Mouse (Mus musculus): ENCODE data around the gene I830077J02Rik.
A peak's percentile ranks its signal among the peaks of the same experiment; 100 is the strongest.

DNA sequence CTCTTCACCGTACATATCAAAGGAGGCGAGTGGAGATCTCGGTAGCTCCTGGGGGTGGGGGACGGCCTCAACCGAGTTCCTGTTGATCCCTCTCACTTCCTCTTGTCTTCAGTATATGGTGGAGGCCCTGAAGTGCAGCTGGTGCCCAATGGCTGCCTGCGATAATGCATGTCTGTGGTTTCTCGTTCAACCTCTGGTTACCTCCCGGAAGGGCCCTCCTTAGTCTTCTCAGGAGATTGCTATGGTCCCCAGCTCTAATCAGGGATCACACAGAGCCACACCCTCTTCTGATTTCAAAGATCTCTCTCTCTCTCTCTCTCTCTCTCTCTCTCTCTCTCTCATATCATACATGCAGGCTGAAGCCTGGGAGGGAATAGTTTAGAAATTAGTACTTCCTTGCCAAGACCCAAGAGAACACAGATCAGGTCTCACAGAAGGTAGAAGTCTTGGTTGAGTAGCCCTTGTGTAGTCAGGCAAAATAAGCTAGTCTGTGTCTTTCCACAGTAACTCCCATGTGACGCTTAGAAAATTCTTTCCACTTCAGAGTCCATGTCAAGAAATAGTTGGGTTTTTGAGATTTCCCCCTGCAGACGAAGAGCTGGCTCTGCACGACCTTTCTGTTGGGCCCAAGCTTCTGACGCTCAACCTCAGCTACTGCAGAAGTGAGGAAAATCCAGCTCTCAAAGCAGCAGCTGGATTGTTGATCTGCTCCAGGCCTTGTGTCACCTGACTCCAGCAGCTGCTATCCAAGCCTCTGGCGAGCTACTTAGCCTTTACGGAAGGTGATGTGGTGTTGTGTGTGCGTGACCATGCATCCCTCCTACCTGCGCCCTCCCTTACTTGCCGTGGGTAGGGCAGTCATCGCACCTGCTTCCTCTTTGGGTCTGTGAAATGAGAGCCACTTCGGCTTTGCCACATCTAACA is 39.6 kb downstream of the I830077J02Rik start:
- TF ChIP-seq CTCF (IDR thresholded peaks at IDR 0.05; ENCODE audit: low read depth, low read length), result no peak
- no peak for TF ChIP-seq GATA1 (IDR thresholded peaks at IDR 0.05; ENCODE audit: borderline replicate concordance, low read length)
- peak; percentile 64 for TF ChIP-seq TAL1 (conservative IDR thresholded peaks at IDR 0.05; ENCODE audit: low read depth, low read length)
- no peak for TF ChIP-seq POLR2AphosphoS5 (IDR thresholded peaks at IDR 0.05; ENCODE audit: insufficient replicate concordance, low read depth, low read length)
